Comparison of ENCODE assay signal across 11 mouse cellular contexts in genomic region chr13:53193713-53194112, GRCm38 (mm10).
A peak's percentile ranks its signal among the peaks of the same experiment; 100 is the strongest.
DNase-seq lines count a peak whose midpoint lies in the region; ATAC-seq and TF ChIP-seq lines count a peak whose summit lies in the region.
"Had no signal": no experiment of that assay in that cellular context is flagged by ENCODE, and none has a peak within 500 bp of the region (broad histone marks: within the 10 kb centered on the region; RNA-seq: fewer than 3 reads in every experiment).

No protein-coding gene starts in this region.

- H3K79me2 ChIP-seq in heart, adult 2 months (replicated peaks; ENCODE audit: control insufficient read depth, insufficient read depth, low read length) = no peaks in the 10 kb centered on the region

- TF ChIP-seq EP300 in heart, adult 2 months (IDR thresholded peaks at IDR 0.05; ENCODE audit: insufficient read depth, low read depth, low read length) = no peak

- no peak for TF ChIP-seq CTCF in heart, adult 2 months (IDR thresholded peaks at IDR 0.05)

- H3K9ac ChIP-seq in heart, adult 2 months (ENCODE audit: low read depth, low read length) = no peak overlapping the region
- H3K9ac ChIP-seq in intestine, embryonic 15.5 days = no peak overlapping the region

- intact Hi-C loops in heart, adult 2 months (cut with DNase I) = no loop called here

- H3K4me1 ChIP-seq in heart, adult 2 months (ENCODE audit: control insufficient read depth, insufficient read depth, low read length) = peaks cover 3% of the 10 kb centered on the region
- H3K4me1 ChIP-seq in intestine, embryonic 15.5 days (replicated peaks) = peaks cover 57% of the 10 kb centered on the region

- no peaks in the 10 kb centered on the region for H3K27me3 ChIP-seq in heart, adult 2 months (ENCODE audit: control insufficient read depth, insufficient read depth, low read length)
- H3K27me3 ChIP-seq in intestine, embryonic 15.5 days (replicated peaks) = no peaks in the 10 kb centered on the region

- peak; percentile 6 to 24 for DNase-seq in heart, adult 9 months (ENCODE audit: low spot score in 2 of 2)
- DNase-seq in heart, adult 2 months = no peak
- peak; percentile 36 to 55 for DNase-seq in kidney, postnatal 4 days
- no peak for DNase-seq in kidney, adult 18-20 months
- peak; percentile 33 for DNase-seq in yolk sac, embryonic 10.5 days (ENCODE audit: low spot score)
- no peak for DNase-seq in layer of hippocampus, adult 9-10 months (ENCODE audit: low spot score)
- no peak for DNase-seq in testis, postnatal 14 days (ENCODE audit: low spot score)
- DNase-seq: cerebellum, postnatal 10 days; kidney, postnatal 14 days had no signal

- no peaks in the 10 kb centered on the region for H3K36me3 ChIP-seq in heart, adult 2 months (ENCODE audit: control insufficient read depth, insufficient read depth, low read length)
- H3K36me3 ChIP-seq in intestine, embryonic 15.5 days = no peaks in the 10 kb centered on the region

- no peak overlapping the region for H3K4me3 ChIP-seq in heart, adult 2 months
- H3K4me3 ChIP-seq in intestine, embryonic 15.5 days (replicated peaks) = no peak overlapping the region
- H3K4me3 ChIP-seq: erythroblast, embryonic 14.5 days had no signal

- no peak for TF ChIP-seq POLR2A in heart, adult 2 months (IDR thresholded peaks at IDR 0.05; ENCODE audit: insufficient read depth, low read depth, low read length)

- no peaks in the 10 kb centered on the region for H3K9me3 ChIP-seq in intestine, embryonic 15.5 days

- 35% methylated on average over 6 of the region's 6 CpGs for WGBS in heart, adult 2 months
- 20% methylated on average over 6 of the region's 6 CpGs for WGBS in intestine, embryonic 15.5 days

- H3K4me2 ChIP-seq in intestine, embryonic 15.5 days (replicated peaks) = 0 out of 2 replicates have a peak overlapping the region, but pooled peaks have one; percentile 3

- no peak overlapping the region for H3K27ac ChIP-seq in heart, adult 2 months
- peak overlapping the region; percentile 9; the same call in 1 of the 2 replicates for H3K27ac ChIP-seq in intestine, embryonic 15.5 days

- ATAC-seq in intestine, embryonic 15.5 days = peak; percentile 6; the same call in 1 of the 2 replicates

Comparison
In these comparisons a context has a peak if more than half of its experiments do, and no peak if none do; other contexts are left out.
1. DNase-seq: peak in heart, adult 9 months (2 of 2), kidney, postnatal 4 days (2 of 2) and yolk sac, embryonic 10.5 days (single experiment); none in heart, adult 2 months (0 of 2), kidney, adult 18-20 months (single experiment), layer of hippocampus, adult 9-10 months (single experiment) and testis, postnatal 14 days (single experiment).